Mouse (Mus musculus): ENCODE measurements around the gene Galnt2.
A peak's percentile ranks its signal among the peaks of the same experiment; 100 is the strongest.

The Galnt2 gene

GRCm38 (mm10) chr8:124235536-124235935 lies 4.3 kb downstream of the Galnt2 start:
- no peak for DNase-seq (ENCODE audit: low spot score in 2 of 2)

GRCm38 (mm10) chr8:124239350-124239749 lies 8.2 kb downstream of the Galnt2 start:
- DNase-seq (ENCODE audit: low spot score in 2 of 2), result no peak

- DNase-seq (ENCODE audit: low spot score in 2 of 2), result no peak
These were observed 9.7 kb downstream of the Galnt2 start for GRCm38 (mm10) chr8:124240932-124241331.

- peak; percentile 44 to 61 for DNase-seq (ENCODE audit: low spot score in 2 of 2)
These were observed 11.0 kb downstream of the Galnt2 start for GRCm38 (mm10) chr8:124242208-124242607.

GRCm38 (mm10) chr8:124242913-124243312 lies 11.7 kb downstream of the Galnt2 start:
- no peak for DNase-seq (ENCODE audit: low spot score in 2 of 2)

DNA sequence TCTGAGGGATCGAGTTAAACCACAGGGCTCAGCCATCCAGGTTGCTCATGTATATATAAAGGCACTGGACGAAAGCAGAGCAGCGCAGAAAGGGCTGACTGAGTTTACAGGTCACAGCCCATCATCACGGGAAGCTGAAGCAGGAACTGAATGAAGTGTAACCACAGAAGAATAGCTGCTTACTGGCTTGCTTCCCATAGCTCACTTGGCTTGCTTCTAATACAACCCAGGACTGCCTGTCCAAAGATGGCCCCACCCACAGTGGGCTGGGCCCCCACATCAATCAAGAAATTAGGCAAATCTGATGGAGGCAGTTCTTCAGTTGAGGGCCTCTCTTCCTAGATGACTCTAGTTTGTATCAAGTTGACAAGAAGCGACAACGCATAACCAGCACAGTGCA lies 16.4 kb downstream of the Galnt2 start:
- no peak for DNase-seq (ENCODE audit: low spot score in 2 of 2)

DNA sequence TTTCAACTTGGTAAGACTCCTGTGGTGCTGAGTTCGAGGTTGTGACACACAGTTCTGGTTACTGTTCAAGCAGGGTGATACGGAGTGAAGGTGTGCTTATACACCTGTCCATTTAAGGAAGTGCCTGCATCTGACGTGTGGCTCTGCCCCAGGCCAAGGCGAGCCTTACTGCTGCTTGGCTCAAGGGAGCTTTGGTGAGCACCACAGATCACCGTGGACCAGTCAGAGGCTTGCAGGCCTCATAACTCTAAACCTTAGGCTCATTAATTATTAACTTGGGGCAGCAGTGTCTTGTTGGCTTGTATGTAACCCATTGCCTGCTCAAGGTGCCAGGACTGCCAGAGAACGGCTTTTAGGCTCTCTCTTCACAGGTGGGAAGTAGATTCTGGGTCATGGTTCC lies 17.5 kb downstream of the Galnt2 start:
- no peak for DNase-seq (ENCODE audit: low spot score in 2 of 2)

- no peak for DNase-seq (ENCODE audit: low spot score in 2 of 2)
These were observed 19.1 kb downstream of the Galnt2 start for GRCm38 (mm10) chr8:124250255-124250654.

- DNase-seq (ENCODE audit: low spot score in 2 of 2), result no peak
These were observed 19.6 kb downstream of the Galnt2 start for GRCm38 (mm10) chr8:124250785-124251184.

- no peak for DNase-seq (ENCODE audit: low spot score in 2 of 2)
These were observed 21.4 kb downstream of the Galnt2 start for GRCm38 (mm10) chr8:124252533-124252950.

DNA sequence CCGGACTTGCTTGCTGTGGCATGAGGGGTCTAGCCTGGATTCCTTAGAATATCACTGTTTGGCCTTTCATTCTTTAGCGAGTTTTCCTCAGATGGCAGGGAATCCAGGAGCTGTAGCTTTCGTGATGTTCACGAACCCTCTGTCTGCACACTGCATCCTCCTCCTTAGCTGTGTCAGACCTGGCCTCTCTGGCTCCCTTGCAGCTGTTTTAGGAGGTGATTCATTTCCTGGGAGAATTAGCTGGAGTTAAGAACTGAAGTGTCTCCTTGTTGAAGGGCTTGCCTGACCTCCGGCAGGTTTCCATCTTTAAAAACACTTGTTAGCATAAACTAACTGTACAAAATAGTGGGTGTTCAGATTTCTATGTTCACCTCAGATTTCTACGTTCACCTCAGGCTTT lies 22.7 kb downstream of the Galnt2 start:
- no peak for DNase-seq (ENCODE audit: low spot score in 2 of 2)

- DNase-seq (ENCODE audit: low spot score in 2 of 2), result no peak
These were observed 25.6 kb downstream of the Galnt2 start for GRCm38 (mm10) chr8:124256841-124257240.

DNA sequence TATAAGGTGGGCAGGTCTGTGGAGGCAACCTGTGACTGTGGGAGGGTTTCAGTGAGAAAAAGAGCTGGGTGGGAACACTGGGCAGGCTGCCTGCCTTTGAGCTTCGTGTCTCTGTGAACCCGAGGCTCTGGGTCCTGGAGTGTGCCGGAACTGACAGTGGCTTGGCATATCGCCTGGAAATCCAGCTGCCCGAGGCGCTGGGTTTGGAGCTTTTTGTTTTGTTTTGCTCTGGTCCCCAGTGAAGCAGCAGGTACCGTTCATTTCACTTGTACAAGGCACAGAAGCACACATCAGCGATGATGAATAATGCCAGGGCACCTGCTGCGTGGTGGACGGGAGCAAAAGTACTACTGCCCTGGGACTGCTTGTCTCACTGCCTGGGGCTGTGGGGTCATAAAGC lies 26.2 kb downstream of the Galnt2 start:
- DNase-seq (ENCODE audit: low spot score in 2 of 2), result no peak

GRCm38 (mm10) chr8:124259146-124259545 lies 28.0 kb downstream of the Galnt2 start:
- no peak for DNase-seq (ENCODE audit: low spot score in 2 of 2)

DNA sequence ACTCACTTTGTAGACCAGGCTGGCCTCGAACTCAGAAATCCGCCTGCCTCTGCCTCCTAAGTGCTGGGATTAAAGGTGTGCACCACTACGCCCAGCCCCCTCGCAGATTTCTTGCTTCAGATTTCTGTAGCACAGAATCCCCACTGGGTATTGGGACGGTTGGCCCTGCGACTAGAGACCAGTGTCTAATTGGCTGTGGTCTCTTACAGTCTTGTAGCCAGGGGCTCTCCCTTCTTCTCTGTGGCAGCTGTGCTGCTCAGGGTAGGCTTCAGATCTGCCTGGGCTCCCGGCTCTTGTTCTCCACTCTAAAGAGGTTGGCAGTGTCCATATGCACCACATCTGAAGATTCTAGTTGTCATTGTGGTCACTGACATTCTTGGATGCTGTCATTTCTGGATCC lies 28.7 kb downstream of the Galnt2 start:
- no peak for DNase-seq (ENCODE audit: low spot score in 2 of 2)

- no peak for DNase-seq (ENCODE audit: low spot score in 2 of 2)
These were observed 29.2 kb downstream of the Galnt2 start for GRCm38 (mm10) chr8:124260371-124260770.

DNA sequence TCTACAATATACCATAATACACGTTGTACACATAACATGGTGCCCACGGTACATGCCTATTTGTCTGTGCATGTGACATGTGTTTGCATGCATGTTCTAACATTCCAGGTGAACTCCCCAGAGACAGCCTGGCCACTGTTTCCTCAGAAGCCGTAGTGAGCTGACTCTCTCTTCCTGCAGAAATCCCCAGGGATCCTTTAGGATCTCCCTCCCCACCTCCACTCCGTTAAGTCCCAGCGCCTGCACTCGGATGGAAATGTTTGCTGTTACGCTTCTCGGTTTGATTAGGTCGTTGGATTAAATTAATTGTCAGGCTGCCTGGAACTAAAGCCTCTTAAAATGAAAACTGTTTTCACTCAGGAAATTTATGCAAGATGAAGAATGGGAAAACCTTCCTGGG lies 31.9 kb downstream of the Galnt2 start:
- no peak for DNase-seq (ENCODE audit: low spot score in 2 of 2)

GRCm38 (mm10) chr8:124264032-124264431 lies 32.8 kb downstream of the Galnt2 start:
- DNase-seq (ENCODE audit: low spot score in 2 of 2), result no peak

DNA sequence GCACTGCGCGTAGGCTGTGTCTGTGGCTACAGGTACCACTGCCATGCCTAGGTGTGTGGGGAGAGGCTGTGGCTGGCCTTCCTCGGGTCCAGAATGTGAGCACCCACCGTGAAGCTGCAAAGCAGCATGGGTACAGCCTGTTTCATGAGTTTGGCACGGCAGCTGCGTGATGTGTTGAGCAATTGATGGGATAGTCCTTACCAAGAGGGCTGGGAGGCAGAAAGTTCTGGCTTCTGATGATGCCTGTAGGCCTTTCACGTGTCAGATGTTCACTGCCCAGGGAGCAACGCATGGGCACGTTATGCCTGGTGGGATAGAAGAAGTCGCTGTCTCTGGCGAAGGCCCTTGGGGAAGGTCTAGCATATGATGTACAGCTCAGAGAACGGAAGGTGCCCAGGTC lies 33.5 kb downstream of the Galnt2 start:
- no peak for DNase-seq (ENCODE audit: low spot score in 2 of 2)

DNA sequence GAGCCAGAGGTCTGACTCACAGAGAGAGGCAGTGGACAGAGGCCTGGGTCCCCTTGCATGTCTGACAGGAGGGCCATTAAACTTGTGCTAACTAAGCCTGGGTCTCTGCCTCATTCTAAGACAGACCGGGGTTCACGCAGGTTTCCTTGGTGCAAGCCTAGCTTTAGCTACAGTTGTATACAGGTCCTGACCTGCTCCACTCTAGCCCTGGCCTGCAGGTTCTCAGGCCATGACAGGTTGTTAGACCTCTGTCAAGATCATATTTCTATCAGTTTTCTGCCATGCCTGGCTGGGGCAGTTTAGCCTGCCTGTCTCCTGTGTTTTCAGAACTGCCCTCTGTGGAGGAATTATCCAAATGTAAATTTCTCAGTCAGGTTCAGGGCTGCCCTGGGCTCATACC lies 33.9 kb downstream of the Galnt2 start:
- no peak for DNase-seq (ENCODE audit: low spot score in 2 of 2)

- DNase-seq (ENCODE audit: low spot score in 2 of 2), result peak; percentile 79 to 89
These were observed 34.6 kb downstream of the Galnt2 start for GRCm38 (mm10) chr8:124265798-124266197.

GRCm38 (mm10) chr8:124267206-124267605 lies 36.0 kb downstream of the Galnt2 start:
- no peak for DNase-seq (ENCODE audit: low spot score in 2 of 2)

DNA sequence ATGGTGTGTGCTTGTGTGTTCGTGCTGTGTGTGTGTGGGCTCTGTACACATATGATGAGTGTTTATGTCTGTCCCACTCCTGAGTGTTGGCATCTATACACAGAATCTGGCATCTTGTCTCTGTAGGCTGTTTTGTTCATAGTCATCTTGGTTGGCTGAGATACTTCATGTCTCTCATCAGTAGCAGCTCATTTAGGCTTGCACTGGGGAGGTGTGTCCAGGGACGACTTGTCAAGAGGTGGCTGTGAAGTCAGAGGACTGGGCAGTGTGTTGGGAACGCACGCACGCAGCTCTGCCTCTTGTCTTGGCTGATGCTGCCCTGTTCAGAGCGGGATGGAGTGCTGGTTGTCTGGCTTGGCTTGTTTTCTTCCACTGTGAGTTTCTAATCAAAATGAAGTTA lies 39.3 kb downstream of the Galnt2 start:
- DNase-seq (ENCODE audit: low spot score in 2 of 2), result no peak

DNA sequence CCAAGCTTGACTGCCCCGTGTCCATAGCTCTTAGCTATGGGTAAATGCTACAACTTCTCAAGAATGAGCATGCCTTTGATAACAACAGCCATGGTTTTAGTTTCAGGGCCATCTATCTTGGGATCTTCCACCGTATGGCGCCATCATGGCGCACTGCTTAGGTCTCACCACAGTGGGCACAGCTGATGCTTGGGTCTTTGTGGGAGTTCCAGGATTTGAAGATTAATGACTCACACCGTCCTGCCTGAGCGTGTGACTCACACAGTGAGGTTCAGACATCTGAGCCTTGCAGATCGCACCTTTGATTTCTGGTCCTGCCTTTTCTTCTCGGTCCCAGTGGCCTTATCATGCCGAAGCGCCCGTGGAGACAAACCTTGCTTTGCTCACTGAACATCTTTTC lies 39.7 kb downstream of the Galnt2 start:
- peak; percentile 80 to 87 for DNase-seq (ENCODE audit: low spot score in 2 of 2)

DNA sequence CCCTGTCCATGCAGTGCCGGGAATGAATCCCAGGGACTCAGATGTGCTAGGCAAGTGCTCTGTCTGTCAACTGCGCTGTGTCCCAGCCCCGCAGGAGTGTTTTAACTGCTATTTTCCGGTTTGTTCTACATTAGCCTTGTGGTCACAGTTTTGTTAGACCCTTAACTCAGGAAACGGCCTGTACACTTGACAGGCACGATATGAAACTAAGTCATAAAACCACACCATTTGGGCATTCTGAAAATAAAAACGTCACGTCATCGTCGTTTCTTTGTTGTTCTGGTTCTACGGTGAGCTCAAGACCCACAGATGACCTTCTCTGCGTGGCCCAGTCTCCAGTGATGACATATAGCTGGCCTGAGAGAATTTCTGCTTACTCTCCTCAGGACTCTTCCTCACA lies 40.3 kb downstream of the Galnt2 start:
- peak; percentile 72 to 86 for DNase-seq (ENCODE audit: low spot score in 2 of 2)
